Mouse (Mus musculus): ENCODE results near the gene Dclk3.

GRCm38 (mm10) chr9:111473686-111474457 lies 35.0 kb downstream of the Dclk3 start:
- TF ChIP-seq CTCF (conservative IDR thresholded peaks at IDR 0.05; ENCODE audit: low read length): no peak
- no peak for TF ChIP-seq POU5F1 (IDR thresholded peaks at IDR 0.05; ENCODE audit: borderline replicate concordance, low read length)
- TF ChIP-seq NANOG (IDR thresholded peaks at IDR 0.05; ENCODE audit: borderline replicate concordance, low read length): no peak

All from E14TG2a.4 (cell line).